Mouse (Mus musculus): ENCODE measurements around the gene Plch1.

The Plch1 gene

DNA sequence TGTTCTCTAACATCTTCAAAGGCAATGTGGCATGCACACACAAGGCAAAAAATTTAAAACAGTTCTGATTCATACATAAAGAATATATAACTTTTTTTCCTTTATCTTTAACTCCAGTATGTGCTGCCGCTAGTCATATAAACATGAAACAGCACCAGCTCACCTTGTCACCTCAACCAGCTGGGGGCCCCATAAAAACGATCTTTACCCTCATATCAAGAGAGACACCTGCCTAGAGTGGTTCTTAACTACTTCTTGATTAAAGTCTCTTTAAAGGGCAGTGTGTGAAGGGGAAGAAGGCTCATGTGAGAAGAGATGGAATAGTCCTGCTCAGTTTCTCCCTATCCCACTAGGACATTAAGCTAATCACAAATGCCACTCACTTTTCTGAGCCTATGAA lies 205.6 kb downstream of the Plch1 start:
- DNase-seq (ENCODE audit: low read depth, low spot score) = no peak

DNA sequence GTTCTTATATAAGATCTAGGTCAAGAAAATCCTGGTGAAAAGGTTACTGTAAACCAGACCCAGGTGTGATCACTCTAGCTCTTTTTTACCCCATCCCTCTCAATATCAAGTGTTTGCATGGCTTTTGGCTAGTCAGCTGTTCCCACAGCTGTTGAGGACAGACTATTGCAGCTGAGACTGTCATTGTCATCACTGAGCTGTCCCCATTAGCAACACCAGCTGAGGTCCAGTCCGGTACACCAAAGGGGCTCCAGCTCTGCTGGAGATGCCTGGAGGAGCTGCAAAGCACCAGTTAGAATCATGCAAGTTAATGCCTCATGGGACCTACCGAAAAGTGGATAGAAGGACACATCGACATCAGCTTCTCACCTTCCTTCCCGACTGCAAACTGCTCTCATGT lies 206.5 kb downstream of the Plch1 start:
- no peak for DNase-seq (ENCODE audit: low read depth, low spot score)

DNA sequence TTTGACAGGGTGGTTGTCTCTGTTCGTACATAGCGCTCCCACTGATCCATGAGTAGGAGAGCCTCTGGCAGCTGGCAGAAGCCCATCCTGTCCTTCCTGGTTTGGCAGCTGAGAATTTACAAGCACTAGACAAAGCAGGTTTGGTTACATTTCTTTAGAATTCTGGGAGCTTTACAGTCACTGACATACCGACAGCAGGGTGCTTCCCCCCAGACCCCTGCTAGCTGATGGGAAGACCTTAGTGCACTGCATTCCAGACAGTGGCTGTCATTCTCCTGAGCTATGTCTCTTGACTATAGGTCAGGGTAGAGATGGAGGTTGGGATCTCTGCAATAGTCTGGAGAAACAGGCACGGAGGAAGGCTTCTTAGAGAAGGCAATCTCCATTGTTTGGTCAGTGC lies 230.5 kb downstream of the Plch1 start:
- no peak for DNase-seq (ENCODE audit: low read depth, low spot score)

DNA sequence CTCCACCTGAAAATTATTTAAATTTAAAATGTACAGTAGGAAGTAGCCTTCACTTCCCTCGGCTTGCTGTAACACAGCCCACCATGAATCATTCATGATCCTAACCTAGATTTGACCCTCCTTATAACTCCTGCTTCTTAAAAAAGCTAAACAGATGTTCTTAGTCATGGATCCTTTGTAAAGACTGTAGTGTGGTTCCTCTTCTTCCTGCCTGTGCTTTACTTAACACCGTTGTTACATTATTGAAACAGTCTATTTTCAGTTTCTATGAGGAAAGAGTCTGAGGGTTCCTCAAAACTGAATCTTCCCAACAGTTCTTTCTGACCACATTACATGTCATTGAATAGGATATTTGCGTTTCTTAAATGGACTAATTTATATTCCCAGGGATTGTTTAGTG lies 234.0 kb downstream of the Plch1 start:
- DNase-seq (ENCODE audit: low read depth, low spot score) = no peak

DNA sequence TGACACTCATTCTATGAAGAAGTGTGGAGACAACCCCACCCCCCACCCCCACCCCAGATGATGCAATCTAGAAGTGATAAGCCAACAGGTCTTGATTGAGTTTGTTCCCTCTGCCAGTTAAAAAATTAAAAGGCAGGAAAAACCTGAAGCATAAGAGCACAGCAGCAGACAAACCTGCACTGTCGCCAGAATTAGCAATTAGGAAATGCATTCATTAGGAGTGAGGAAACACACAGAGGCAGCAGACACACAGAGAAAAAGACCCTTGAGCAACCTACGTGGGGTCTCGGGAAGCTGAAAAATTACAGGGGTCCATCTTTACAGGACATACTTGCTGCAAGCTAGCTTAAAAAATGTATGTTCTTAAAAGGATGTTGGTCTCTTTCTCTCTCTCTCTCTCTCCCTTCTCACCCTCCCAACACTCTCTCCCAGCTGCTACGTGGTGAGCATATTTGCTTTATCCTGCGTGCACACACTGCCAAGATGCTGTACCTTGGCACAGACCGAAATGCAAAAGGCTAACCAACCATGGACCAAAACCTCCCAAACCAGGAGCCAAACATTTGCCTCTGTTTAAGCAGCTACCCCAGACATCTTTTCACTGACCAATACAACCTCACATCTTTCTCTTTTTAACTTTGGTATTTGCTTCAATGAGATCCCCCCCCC lies 234.6 kb downstream of the Plch1 start:
- no peak for DNase-seq (ENCODE audit: low read depth, low spot score)

Measured in embryo, embryonic 11.5 days (tissue).